34 mouse cellular contexts compared by ENCODE assay signal in the genomic region with DNA sequence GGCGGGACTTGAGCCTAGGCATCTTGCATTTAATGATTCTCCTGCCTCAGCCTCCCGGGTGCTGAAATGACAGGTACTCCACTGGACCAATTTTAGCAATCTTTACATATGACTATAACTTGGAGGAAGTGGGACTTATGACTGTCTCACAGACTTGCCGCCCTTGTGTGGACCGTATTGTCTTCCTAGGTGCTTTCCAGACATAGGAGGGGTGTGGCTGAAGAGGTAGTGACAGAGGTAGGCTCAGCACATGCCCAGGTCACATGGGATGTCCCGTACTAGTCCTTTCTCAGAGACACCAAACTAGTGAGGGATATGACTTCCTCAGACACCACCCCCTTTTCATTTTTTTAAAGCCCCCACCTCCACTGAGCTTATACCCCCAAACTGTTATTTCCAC. TPM values are rescaled to one million over a fixed set of nuclear protein-coding genes. Genes with fewer than 3 reads are reported as not detected.
DNase-seq lines count a peak whose midpoint lies in the region; ATAC-seq and TF ChIP-seq lines count a peak whose summit lies in the region.
"Had no signal": no experiment of that assay in that cellular context is flagged by ENCODE, and none has a peak within 500 bp of the region (broad histone marks: within the 10 kb centered on the region; RNA-seq: fewer than 3 reads in every experiment).

No protein-coding gene starts in this region.

- no peak for ATAC-seq in forebrain, embryonic 11.5 days (replicated peaks; ENCODE audit: low FRiP score)
- ATAC-seq in forebrain, embryonic 14.5 days = no peak
- ATAC-seq: forebrain, embryonic 13.5 days; forebrain, postnatal 0 days; hindbrain, embryonic 16.5 days; inflammation-experienced regulatory T-cells, adult 6 months; intestine, embryonic 16.5 days had no signal

- H3K79me2 ChIP-seq in CH12.LX (replicated peaks; ENCODE audit: control insufficient read depth, extremely low read depth, insufficient read depth, poor library complexity, severe bottlenecking) = no peaks in the 10 kb centered on the region

- no peaks in the 10 kb centered on the region for H3K4me1 ChIP-seq in forebrain, embryonic 11.5 days (replicated peaks; ENCODE audit: control insufficient read depth, insufficient read depth, low read length)
- no peaks in the 10 kb centered on the region for H3K4me1 ChIP-seq in forebrain, embryonic 14.5 days (ENCODE audit: control insufficient read depth, insufficient read depth, low read length)
- H3K4me1 ChIP-seq in CH12.LX (ENCODE audit: control insufficient read depth in 1 of 2, insufficient read depth in 2 of 2) = peaks cover 0 to 22% of the 10 kb centered on the region in 2 experiments; a peak in 2 of 4 replicates
- H3K4me1 ChIP-seq: embryonic facial prominence, embryonic 13.5 days; forebrain, embryonic 13.5 days; heart, embryonic 15.5 days; hindbrain, embryonic 10.5 days; hindbrain, embryonic 13.5 days had no signal

- no peak overlapping the region for H3K4me2 ChIP-seq in forebrain, embryonic 11.5 days (ENCODE audit: low read depth, low read length, severe bottlenecking)
- H3K4me2 ChIP-seq in forebrain, embryonic 14.5 days (ENCODE audit: low read length) = no peak overlapping the region
- H3K4me2 ChIP-seq in CH12.LX (ENCODE audit: insufficient read depth, low read depth, poor library complexity, severe bottlenecking) = 0 out of 2 replicates have a peak overlapping the region, but pooled peaks have one; percentile 37
- H3K4me2 ChIP-seq: embryonic facial prominence, embryonic 13.5 days; forebrain, embryonic 13.5 days; heart, embryonic 12.5 days; heart, embryonic 15.5 days; hindbrain, embryonic 13.5 days had no signal

- H3K4me3 ChIP-seq in forebrain, embryonic 11.5 days (ENCODE audit: low read depth, low read length) = no peak overlapping the region
- H3K4me3 ChIP-seq in forebrain, embryonic 14.5 days (ENCODE audit: low read depth, low read length) = no peak overlapping the region
- no peak overlapping the region for H3K4me3 ChIP-seq in CH12.LX (replicated peaks in 1 of 3; ENCODE audit: low read depth in 2 of 3, low read length in 2 of 3, poor library complexity in 1 of 3)
- H3K4me3 ChIP-seq: embryonic facial prominence, embryonic 10.5 days; embryonic facial prominence, embryonic 13.5 days; erythroblast, embryonic 14.5 days; forebrain, embryonic 13.5 days; gastrocnemius, adult 2 months; heart, embryonic 12.5 days; heart, embryonic 15.5 days; hindbrain, embryonic 10.5 days; hindbrain, embryonic 13.5 days had no signal

- H3K27ac ChIP-seq in forebrain, embryonic 11.5 days (ENCODE audit: low read depth, low read length) = no peak overlapping the region
- no peak overlapping the region for H3K27ac ChIP-seq in forebrain, embryonic 14.5 days (ENCODE audit: low read depth, low read length)
- H3K27ac ChIP-seq in CH12.LX (ENCODE audit: insufficient read depth, low read depth) = no peak overlapping the region
- H3K27ac ChIP-seq: embryonic facial prominence, embryonic 10.5 days; embryonic facial prominence, embryonic 13.5 days; forebrain, embryonic 13.5 days; gastrocnemius, adult 2 months; heart, embryonic 15.5 days; hindbrain, embryonic 10.5 days; hindbrain, embryonic 13.5 days had no signal

- no peaks in the 10 kb centered on the region for H3K9me3 ChIP-seq in forebrain, embryonic 11.5 days (ENCODE audit: control insufficient read depth, low read length)
- H3K9me3 ChIP-seq in forebrain, embryonic 14.5 days (replicated peaks; ENCODE audit: control insufficient read depth, low read length) = no peaks in the 10 kb centered on the region
- H3K9me3 ChIP-seq in CH12.LX (replicated peaks; ENCODE audit: low read length) = peaks cover 22% of the 10 kb centered on the region
- H3K9me3 ChIP-seq: embryonic facial prominence, embryonic 10.5 days; forebrain, embryonic 13.5 days; G1E; heart, embryonic 15.5 days; hindbrain, embryonic 13.5 days had no signal

- no peak for TF ChIP-seq CTCF in CH12.LX (conservative IDR thresholded peaks at IDR 0.05 in 1 of 2, IDR thresholded peaks at IDR 0.05 in 1 of 2; ENCODE audit: low read depth in 2 of 2, low read length in 2 of 2)

- dilution Hi-C loops in CH12.LX (cut with MboI; ENCODE audit: extremely low pct_ligation_motif_present, extremely low pct_unique_long_range_greater_than_20kb, low sequenced_read_pairs) = no loop called here

- TF ChIP-seq POLR2A in CH12.LX (IDR thresholded peaks at IDR 0.05; ENCODE audit: low read depth, low read length) = no peak

- TF ChIP-seq EP300 in CH12.LX (IDR thresholded peaks at IDR 0.05; ENCODE audit: low read length) = no peak

- peak; percentile 27 for DNase-seq in forebrain, embryonic 11.5 days (ENCODE audit: low spot score)
- no peak for DNase-seq in forebrain, embryonic 14.5 days (ENCODE audit: low spot score)
- DNase-seq in A20 (ENCODE audit: low read depth, low spot score) = peak; percentile 43
- DNase-seq in CH12.LX (ENCODE audit: extremely low read depth) = peak; percentile 26
- no peak for DNase-seq in natural killer cell, adult 2 months (ENCODE audit: low spot score in 2 of 2)
- DNase-seq in kidney, adult 11 months = no peak
- DNase-seq: adrenal gland, adult 2 months; adrenal gland, postnatal 14 days; B cell, adult 2 months; cerebellum, adult 11 months; cerebellum, adult 8-10 months; cerebellum, postnatal 10 days; cerebellum, postnatal 36 days; embryo, embryonic 11 days; forebrain, postnatal 0 days; gastrocnemius, adult 2 months; gastrocnemius, postnatal 14 days; heart, adult 11 months; heart, postnatal 10 days; heart, postnatal 36 days had no signal

- in situ Hi-C loops in CH12.LX (cut with MboI; ENCODE audit: low pct_ligation_motif_present, low pct_unique_long_range_greater_than_20kb, low sequenced_read_pairs) = no loop called here

- no peaks in the 10 kb centered on the region for H3K27me3 ChIP-seq in forebrain, embryonic 11.5 days (ENCODE audit: control insufficient read depth, insufficient read depth, low read length)
- no peaks in the 10 kb centered on the region for H3K27me3 ChIP-seq in forebrain, embryonic 14.5 days (replicated peaks; ENCODE audit: control insufficient read depth, insufficient read depth, low read length)
- H3K27me3 ChIP-seq in CH12.LX (replicated peaks) = no peaks in the 10 kb centered on the region
- H3K27me3 ChIP-seq: embryonic facial prominence, embryonic 13.5 days; forebrain, embryonic 13.5 days; heart, embryonic 12.5 days; heart, embryonic 15.5 days; hindbrain, embryonic 13.5 days had no signal

- H3K36me3 ChIP-seq in forebrain, embryonic 11.5 days (ENCODE audit: control insufficient read depth, insufficient read depth, low read length) = no peaks in the 10 kb centered on the region
- no peaks in the 10 kb centered on the region for H3K36me3 ChIP-seq in forebrain, embryonic 14.5 days (ENCODE audit: control insufficient read depth, insufficient read depth, low read length)
- no peaks in the 10 kb centered on the region for H3K36me3 ChIP-seq in CH12.LX (replicated peaks in 1 of 2; ENCODE audit: control insufficient read depth in 1 of 2, insufficient read depth in 1 of 2, low read length in 1 of 2)
- H3K36me3 ChIP-seq: embryonic facial prominence, embryonic 10.5 days; embryonic facial prominence, embryonic 13.5 days; G1E; heart, embryonic 12.5 days; heart, embryonic 15.5 days; hindbrain, embryonic 10.5 days; hindbrain, embryonic 13.5 days had no signal

- 88% methylated on average over 5 of the region's 5 CpGs for WGBS in forebrain, embryonic 11.5 days
- 87% methylated on average over 5 of the region's 5 CpGs for WGBS in forebrain, embryonic 14.5 days

- no peak for TF ChIP-seq RAD21 in CH12.LX (IDR thresholded peaks at IDR 0.05; ENCODE audit: low read depth, low read length)

- H3K9ac ChIP-seq in forebrain, embryonic 11.5 days (ENCODE audit: low read length) = no peak overlapping the region
- H3K9ac ChIP-seq in forebrain, embryonic 14.5 days (ENCODE audit: low read length) = no peak overlapping the region
- H3K9ac ChIP-seq in CH12.LX (ENCODE audit: insufficient read depth, low read depth) = no peak overlapping the region
- H3K9ac ChIP-seq: embryonic facial prominence, embryonic 13.5 days; forebrain, embryonic 13.5 days; forebrain, postnatal 0 days; heart, embryonic 12.5 days; heart, embryonic 15.5 days; hindbrain, embryonic 13.5 days had no signal

TF ChIP-seq in CH12.LX, 34 proteins besides CTCF, POLR2A, EP300 and RAD21:
- TF ChIP-seq NRF1 (IDR thresholded peaks at IDR 0.05; ENCODE audit: low read depth, low read length) = 0 out of 2 replicates have a peak, but pooled peaks have one; percentile 14
- TF ChIP-seq MAZ (IDR thresholded peaks at IDR 0.05; ENCODE audit: low read depth, low read length) = no peak
- TF ChIP-seq MEF2A (IDR thresholded peaks at IDR 0.05; ENCODE audit: borderline replicate concordance, low read depth, low read length) = peak; percentile 49; the same call in 1 of the 2 replicates
- TF ChIP-seq GABPA (IDR thresholded peaks at IDR 0.05; ENCODE audit: insufficient replicate concordance, low read depth, low read length) = no peak
- 0 out of 2 replicates have a peak, but pooled peaks have one; percentile 12 for TF ChIP-seq IRF4 (IDR thresholded peaks at IDR 0.05; ENCODE audit: low read depth, low read length)
- no peak for TF ChIP-seq UBTF (IDR thresholded peaks at IDR 0.05; ENCODE audit: low read depth, low read length)

RNA-seq across cellular contexts. Expression of gene Hpd, which starts 3.7 kb away (rescaled TPM):
- polyA plus RNA-seq in forebrain, embryonic 11.5 days (2014; fragmentation: Nextera tagmentation; extraction: Ambion mirVana) = not detected in 2 replicates
- polyA plus RNA-seq in forebrain, embryonic 14.5 days (2014; fragmentation: Nextera tagmentation; extraction: Ambion mirVana) = not detected in 2 replicates
- total RNA-seq in CH12.LX (2012; rRNA removed) (not detected in 2 replicates), CH12.LX (2014; rRNA removed) (0.20 TPM in 1 of 2 replicates, not detected in the other)
- polyA plus RNA-seq in CH12.LX (2012; ENCODE audit: insufficient read length, low read depth) = not detected in 2 replicates
- total RNA-seq: forebrain, postnatal 0 days; G1E; gastrocnemius, adult 2 months; gastrocnemius, postnatal 14 days; heart, postnatal 10 days; heart, postnatal 36 days had no signal
- polyA plus RNA-seq: cortical plate, adult 2 months; embryonic facial prominence, embryonic 10.5 days; embryonic facial prominence, embryonic 13.5 days; erythroblast, embryonic 14.5 days; forebrain, embryonic 13.5 days; forebrain, postnatal 0 days; frontal cortex, adult 2 months; G1E; heart, embryonic 12.5 days; heart, embryonic 15.5 days; hindbrain, embryonic 10.5 days; hindbrain, embryonic 13.5 days; hindbrain, embryonic 16.5 days; inflammation-experienced regulatory T-cells, adult 6 months had no signal

RNA-seq across cellular contexts. Expression of gene Psmd9, which starts 9.6 kb away (rescaled TPM):
- polyA plus RNA-seq in forebrain, embryonic 11.5 days (2014; fragmentation: Nextera tagmentation; extraction: Ambion mirVana) = 68.5 and 77.8 TPM in 2 replicates
- 52.5 and 63.5 TPM in 2 replicates for polyA plus RNA-seq in forebrain, embryonic 14.5 days (2014; fragmentation: Nextera tagmentation; extraction: Ambion mirVana)
- total RNA-seq in CH12.LX (2012; rRNA removed) (35.5 and 37.9 TPM in 2 replicates), CH12.LX (2014; rRNA removed) (28.6 and 30.8 TPM in 2 replicates)
- polyA plus RNA-seq in CH12.LX (2012; ENCODE audit: insufficient read length, low read depth) = 38.0 and 46.2 TPM in 2 replicates

RNA-seq across cellular contexts. Expression of gene Setd1b, which starts 36.8 kb away (rescaled TPM):
- polyA plus RNA-seq in forebrain, embryonic 11.5 days (2014; fragmentation: Nextera tagmentation; extraction: Ambion mirVana) = 13.9 and 15.0 TPM in 2 replicates
- 8.6 and 11.6 TPM in 2 replicates for polyA plus RNA-seq in forebrain, embryonic 14.5 days (2014; fragmentation: Nextera tagmentation; extraction: Ambion mirVana)
- total RNA-seq in CH12.LX (2012; rRNA removed) (2.3 and 2.6 TPM in 2 replicates), CH12.LX (2014; rRNA removed) (0.50 and 0.70 TPM in 2 replicates)
- polyA plus RNA-seq in CH12.LX (2012; ENCODE audit: insufficient read length, low read depth) = 8.0 and 9.1 TPM in 2 replicates

RNA-seq across cellular contexts. Expression of gene Rhof, which starts 46.3 kb away (rescaled TPM):
- 1.2 and 1.9 TPM in 2 replicates for polyA plus RNA-seq in forebrain, embryonic 11.5 days (2014; fragmentation: Nextera tagmentation; extraction: Ambion mirVana)
- polyA plus RNA-seq in forebrain, embryonic 14.5 days (2014; fragmentation: Nextera tagmentation; extraction: Ambion mirVana) = 6.8 and 10.5 TPM in 2 replicates
- total RNA-seq in CH12.LX (2012; rRNA removed) = 46.5 and 56.9 TPM in 2 replicates
- 32.6 and 33.6 TPM in 2 replicates for total RNA-seq in CH12.LX (2014; rRNA removed)
- 38.2 and 45.4 TPM in 2 replicates for polyA plus RNA-seq in CH12.LX (2012; ENCODE audit: insufficient read length, low read depth)

Comparison
In these comparisons a context has a peak if more than half of its experiments do, and no peak if none do; other contexts are left out.
1. DNase-seq: peak in forebrain, embryonic 11.5 days (single experiment), A20 (single experiment) and CH12.LX (single experiment); none in forebrain, embryonic 14.5 days (single experiment), natural killer cell, adult 2 months (0 of 2) and kidney, adult 11 months (single experiment).